Mouse (Mus musculus) granulocyte monocyte progenitor cell, adult 5-6 weeks (primary cell): Measurements from ENCODE around the gene Ppp1r14b. TPM values are rescaled to one million over a fixed set of nuclear protein-coding genes. Genes with fewer than 3 reads are reported as not detected.

Source experiments
- ATAC-seq: replicated peaks from 2 replicates; pipeline ENCODE4 v1.8.0; 2016; ENCODE audit warnings: mild to moderate bottlenecking, moderate TSS enrichment, inconsistent platforms; ENCODE audit not compliant: poor library complexity, severe bottlenecking
- total RNA-seq, 2 experiments: library from RNA; stranded (forward) in 1 of 2; stranded (reverse) in 1 of 2; fragments of 200-712, 200-1000 nt in 1 of 2; fragments of >200 nt in 1 of 2; fragmentation: Nextera tagmentation in 1 of 2; gene quantifications; 2 replicates each; pipeline ENCODE4 v1.2.3; 2014 to 2017

Ppp1r14b gene
- 194 and 276 TPM in 2 replicates for total RNA-seq (2014; fragmentation: Nextera tagmentation)
- total RNA-seq (2017), result 94.5 and 105 TPM in 2 replicates

GRCm38 (mm10) chr19:6974211-6975205 is at the start of gene Ppp1r14b:
Gene Ppp1r14b, plus strand, starts transcription at chr19:6974968.
- ATAC-seq, result peak; percentile 56

- no peak for ATAC-seq
Observed at GRCm38 (mm10) chr19:6925307-6925573, 49.5 kb upstream of the Ppp1r14b start, which contains the start of gene Catsperz. Gene Catsperz, minus strand, starts transcription at chr19:6925380.

- ATAC-seq, result no peak
Observed at GRCm38 (mm10) chr19:6925611-6926329, 49.0 kb upstream of the Ppp1r14b start.

GRCm38 (mm10) chr19:6926559-6927255 is 48.1 kb upstream of the Ppp1r14b start:
- no peak for ATAC-seq

DNA sequence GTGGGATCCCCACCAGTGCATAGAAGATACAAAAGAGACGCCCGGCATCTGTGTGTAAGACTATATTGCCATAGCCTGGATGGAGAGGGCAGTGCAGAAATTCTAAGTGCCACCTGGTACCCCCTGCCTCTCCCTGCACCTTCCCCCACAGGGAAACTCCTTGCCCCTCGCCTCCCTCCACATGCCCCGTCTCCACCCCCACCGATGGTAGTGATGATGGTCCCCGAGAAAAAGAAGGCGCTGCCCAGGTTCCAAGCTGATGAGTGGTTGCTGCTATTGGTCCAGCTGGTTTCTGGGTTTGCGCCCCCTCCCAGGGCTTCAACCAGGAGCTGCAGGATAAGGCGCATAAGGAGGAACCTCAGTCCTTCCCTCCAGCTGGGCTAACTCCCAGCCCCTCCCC is 46.7 kb upstream of the Ppp1r14b start:
- ATAC-seq, result no peak

DNA sequence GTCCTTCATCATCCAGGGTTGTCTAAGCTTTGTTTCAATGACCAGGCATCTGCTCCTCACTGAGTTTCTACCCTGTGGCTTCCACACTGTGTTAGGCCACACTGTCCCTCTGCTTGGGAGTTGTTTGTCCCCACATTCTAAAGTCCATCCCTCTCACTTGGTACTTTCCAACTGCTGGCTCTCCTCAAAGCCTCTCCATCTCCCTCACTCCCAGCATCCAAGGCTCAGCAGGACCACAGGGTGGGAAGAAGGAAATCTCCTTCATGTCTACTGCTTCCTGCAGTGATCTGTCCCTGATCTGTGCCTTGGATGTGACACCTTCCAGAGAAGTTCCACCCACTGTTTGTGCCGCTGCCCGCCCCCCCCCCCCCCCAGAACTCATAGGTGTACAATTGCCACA is 43.8 kb upstream of the Ppp1r14b start:
- ATAC-seq, result no peak

- no peak for ATAC-seq
Observed at GRCm38 (mm10) chr19:6932018-6932417, 42.8 kb upstream of the Ppp1r14b start.

- no peak for ATAC-seq
Observed at GRCm38 (mm10) chr19:6933102-6933435, 41.7 kb upstream of the Ppp1r14b start.

- peak; percentile 62 for ATAC-seq
Observed at GRCm38 (mm10) chr19:6933436-6934194, 41.2 kb upstream of the Ppp1r14b start.

DNA sequence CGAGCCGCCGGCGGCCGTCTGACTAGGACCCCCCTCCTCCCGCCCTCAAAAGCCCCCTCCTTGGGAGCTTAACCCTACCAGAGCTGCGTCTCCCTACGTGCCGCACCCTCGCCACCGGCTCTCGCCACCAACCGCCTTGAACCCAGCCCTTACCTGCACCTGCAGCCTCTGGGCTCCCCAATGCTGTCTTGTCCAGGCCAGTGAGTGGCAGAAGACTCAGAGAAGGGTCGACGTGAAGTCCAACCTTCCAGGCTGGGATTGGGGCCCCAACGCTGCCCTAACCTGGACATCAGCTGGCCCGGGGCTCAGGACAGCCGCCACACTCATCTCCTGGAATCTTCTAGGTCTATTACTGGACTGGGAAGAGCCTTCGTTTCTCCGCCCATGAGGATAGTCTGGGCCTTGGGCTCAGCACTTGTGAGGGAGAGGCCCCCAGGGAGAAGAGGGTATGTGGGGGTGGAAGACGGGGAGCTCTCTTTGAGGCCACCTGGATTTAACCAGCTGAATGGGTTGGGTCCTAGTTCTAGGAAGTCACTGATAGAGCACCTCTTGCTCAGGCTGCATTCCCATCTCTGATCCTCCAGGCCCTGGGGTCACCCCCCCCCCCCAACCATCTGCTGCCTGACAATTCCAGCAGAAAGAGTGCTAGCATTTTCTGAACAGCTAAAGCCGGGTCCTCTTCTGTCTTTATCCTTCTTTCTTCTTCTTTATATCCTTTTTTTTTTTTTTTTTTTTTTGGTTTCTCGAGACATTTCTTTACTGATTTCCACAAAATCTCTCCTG is 40.4 kb upstream of the Ppp1r14b start, which contains the start of gene Kcnk4:
Gene Kcnk4, minus strand, starts transcription at position 321 of the 783 bp plus-strand sequence.
- ATAC-seq, result no peak

- no peak for ATAC-seq
Observed at GRCm38 (mm10) chr19:6936299-6936698, 38.5 kb upstream of the Ppp1r14b start.

GRCm38 (mm10) chr19:6937541-6938465 is 37.0 kb upstream of the Ppp1r14b start:
- no peak for ATAC-seq

GRCm38 (mm10) chr19:6939106-6940002 is 35.4 kb upstream of the Ppp1r14b start:
- no peak for ATAC-seq

GRCm38 (mm10) chr19:6940396-6941351 is 34.1 kb upstream of the Ppp1r14b start:
- no peak for ATAC-seq

- peak; percentile 76 for ATAC-seq
Observed at GRCm38 (mm10) chr19:6941372-6942248, 33.2 kb upstream of the Ppp1r14b start, which contains the start of gene Bad. Gene Bad, plus strand, starts transcription at chr19:6941861.
